ENCODE assay signal across 12 mouse cellular contexts in the genomic region with DNA sequence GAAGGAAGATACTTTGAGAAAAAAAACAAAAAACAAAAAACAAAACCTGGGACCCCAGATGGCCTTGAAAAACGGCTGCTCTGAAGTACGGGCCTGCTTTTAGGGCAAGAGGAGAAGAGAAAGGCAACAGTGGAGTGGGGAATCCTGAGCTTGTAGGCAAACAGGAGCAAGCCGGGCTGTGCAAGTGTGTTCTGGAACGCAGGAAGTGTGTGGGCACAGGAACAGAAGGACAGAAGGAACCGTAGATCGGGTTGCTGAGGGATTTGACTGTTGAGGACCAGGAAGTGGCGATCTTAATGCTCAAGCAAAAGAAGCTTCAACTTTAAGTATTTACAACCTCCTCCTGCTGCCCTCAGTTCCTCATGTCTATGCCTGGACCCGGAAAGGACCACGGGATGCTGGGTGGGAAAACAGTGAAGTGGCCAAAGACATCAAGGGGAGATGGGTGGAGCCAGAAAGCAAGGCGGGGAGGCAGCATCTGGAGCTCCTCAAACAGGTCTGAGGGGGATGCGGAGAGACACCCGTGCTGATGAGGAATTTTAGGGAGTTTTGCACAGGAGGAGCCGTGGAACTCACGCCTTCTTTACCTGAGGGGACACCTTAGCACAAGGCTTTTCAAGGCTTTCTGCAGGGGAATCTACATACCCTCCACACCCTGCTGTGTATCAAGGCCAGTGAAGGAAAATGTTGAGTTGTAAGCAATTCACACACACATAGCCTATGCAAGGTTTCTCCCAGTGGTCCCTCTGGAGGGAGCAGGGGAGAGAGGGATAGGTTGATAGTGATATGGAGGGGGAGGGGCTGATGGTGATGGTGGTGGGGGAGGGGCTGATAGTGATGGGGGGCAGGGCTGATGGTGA. TPM values are rescaled to one million over a fixed set of nuclear protein-coding genes. Genes with fewer than 3 reads are reported as not detected.
A peak's percentile ranks its signal among the peaks of the same experiment; 100 is the strongest.
DNase-seq lines count a peak whose midpoint lies in the region; ATAC-seq lines count a peak whose summit lies in the region.
"Had no signal": no experiment of that assay in that cellular context is flagged by ENCODE, and none has a peak within 500 bp of the region (broad histone marks: within the 10 kb centered on the region; RNA-seq: fewer than 3 reads in every experiment).

No protein-coding gene starts in this region.

- ATAC-seq in frontal cortex, adult (ENCODE audit: low TSS enrichment): peak; percentile 85
- no peak for ATAC-seq in erythroblast, adult 5-6 weeks (replicated peaks; ENCODE audit: low FRiP score, poor library complexity, severe bottlenecking)
- ATAC-seq: forebrain, embryonic 13.5 days; midbrain, embryonic 15.5 days had no signal

- no peak for DNase-seq in frontal cortex, postnatal 25 days (ENCODE audit: low spot score in 2 of 2)
- DNase-seq in urinary bladder, postnatal 14 days (ENCODE audit: low spot score): peak; percentile 10
- no peak for DNase-seq in urinary bladder, postnatal 10 days (ENCODE audit: low spot score)
- peak; percentile 30 for DNase-seq in layer of hippocampus, adult 9-11 months
- DNase-seq in adrenal gland, postnatal 14 days: no peak
- no peak for DNase-seq in adrenal gland, postnatal 25 days
- DNase-seq: cerebellum, adult 9-10 months had no signal

RNA-seq across cellular contexts. Expression of a gene that starts 11.2 kb away (rescaled TPM):
- 12.1 and 14.8 TPM in 2 replicates for total RNA-seq in erythroblast, adult 5-6 weeks (2015; ENCODE audit: low replicate concordance)
- total RNA-seq in erythroblast, adult 5-6 weeks (2017; ENCODE audit: low replicate concordance): 10.0 and 10.7 TPM in 2 replicates
- total RNA-seq in adrenal gland, postnatal 14 days (2021): 5.4 and 8.8 TPM in 2 replicates
- total RNA-seq in adrenal gland, postnatal 25 days (2021): 2.5 and 2.8 TPM in 2 replicates

RNA-seq across cellular contexts. Expression of a gene that starts 40.9 kb away (rescaled TPM):
- not detected in 2 replicates for total RNA-seq in erythroblast, adult 5-6 weeks (2015; ENCODE audit: low replicate concordance)
- total RNA-seq in erythroblast, adult 5-6 weeks (2017; ENCODE audit: low replicate concordance): not detected in 2 replicates
- total RNA-seq in adrenal gland, postnatal 14 days (2021): 0.26 TPM in 1 of 2 replicates, not detected in the other
- 0.36 TPM in 1 of 2 replicates, not detected in the other for total RNA-seq in adrenal gland, postnatal 25 days (2021)
- total RNA-seq: liver, adult 2 months had no signal

RNA-seq across cellular contexts. Expression of a gene that starts 41.1 kb away (rescaled TPM):
- 0.96 and 1.5 TPM in 2 replicates for total RNA-seq in erythroblast, adult 5-6 weeks (2015; ENCODE audit: low replicate concordance)
- 0.51 and 1.8 TPM in 2 replicates for total RNA-seq in erythroblast, adult 5-6 weeks (2017; ENCODE audit: low replicate concordance)
- total RNA-seq in adrenal gland, postnatal 14 days (2021): 12.0 and 13.8 TPM in 2 replicates
- 10.4 and 13.7 TPM in 2 replicates for total RNA-seq in adrenal gland, postnatal 25 days (2021)

Comparison
In these comparisons a context has a peak if more than half of its experiments do, and no peak if none do; other contexts are left out.
1. DNase-seq: peak in urinary bladder, postnatal 14 days (single experiment) and layer of hippocampus, adult 9-11 months (single experiment); none in frontal cortex, postnatal 25 days (0 of 2), urinary bladder, postnatal 10 days (single experiment), adrenal gland, postnatal 14 days (single experiment) and adrenal gland, postnatal 25 days (single experiment).